Mouse (Mus musculus) forebrain, embryonic 14.5 days (tissue): ENCODE measurements around the gene Mapk1. TPM values are rescaled to one million over a fixed set of nuclear protein-coding genes. Genes with fewer than 3 reads are reported as not detected.
A peak's percentile ranks its signal among the peaks of the same experiment; 100 is the strongest.
"Not testable (repeated sequence)": the region's sequence is repeated elsewhere in the genome, so short reads cannot be mapped to it uniquely, and the experiment has no call there.

Experiments used
- ATAC-seq: fragments of 200-750 bp; cut with Nextera tagmentation; 2 replicates; pipeline ENCODE4 v1.8.0; 2017; ENCODE audit warnings: mild to moderate bottlenecking, moderate library complexity
- DNase-seq: peaks from one replicate; pipeline ENCODE4 v3.0.0-alpha.2; 2015; ENCODE audit warnings: low spot score
- H3K27ac ChIP-seq: fragments of 300-500 bp; sonication (generic); 2 replicates; pipeline ENCODE4 v1.5.1; 2014; ENCODE audit warnings: low read depth, mild to moderate bottlenecking, control low read depth, low read length, moderate library complexity
- H3K27me3 ChIP-seq: fragments of 300-500 bp; sonication (generic); replicated peaks from 2 replicates; pipeline ENCODE4 v1.6.1; 2014; ENCODE audit warnings: low read length, control low read depth, mixed read lengths; ENCODE audit not compliant: control insufficient read depth, insufficient read depth
- H3K36me3 ChIP-seq: fragments of 300-500 bp; sonication (generic); 2 replicates; pipeline ENCODE4 v1.6.1; 2014; ENCODE audit warnings: low read length, control low read depth; ENCODE audit not compliant: control insufficient read depth, insufficient read depth
- H3K4me1 ChIP-seq: fragments of 300-500 bp; sonication (generic); 2 replicates; pipeline ENCODE4 v1.6.1; 2014; ENCODE audit warnings: antibody characterized with exemption, low read length, control low read depth; ENCODE audit not compliant: control insufficient read depth, insufficient read depth
- H3K4me2 ChIP-seq: fragments of 300-500 bp; sonication (generic); 2 replicates; pipeline ENCODE4 v1.6.1; 2014; ENCODE audit warnings: mild to moderate bottlenecking, control low read depth, low read length
- H3K4me3 ChIP-seq: fragments of 300-500 bp; sonication (generic); 2 replicates; pipeline ENCODE4 v1.5.1; 2014; ENCODE audit warnings: low read depth, low read length, control low read depth
- H3K9ac ChIP-seq: fragments of 300-500 bp; sonication (generic); 2 replicates; pipeline ENCODE4 v1.6.1; 2014; ENCODE audit warnings: mild to moderate bottlenecking, low read length, control low read depth, moderate library complexity
- H3K9me3 ChIP-seq: fragments of 300-500 bp; sonication (generic); replicated peaks from 2 replicates; pipeline ENCODE4 v1.6.1; 2016; ENCODE audit warnings: low read length, control low read depth, mixed read lengths; ENCODE audit not compliant: control insufficient read depth
- WGBS: fragments of 180-500 bp; shearing (Covaris S2); extraction: QIAGEN DNeasy Blood & Tissue Kit; methylation state at CpG from one replicate; pipeline ENCODE4 v1.1.7; 2014; 5-methylcytosine and 5-hydroxymethylcytosine counted together
- polyA plus RNA-seq: library from polyadenylated mRNA; unstranded; fragments of >200 nt; fragmentation: Nextera tagmentation; extraction: Ambion mirVana; gene quantifications from 2 replicates; pipeline ENCODE4 v1.2.1, GENCODE M21; 2014

Gene Mapk1
- polyA plus RNA-seq, 1 experiment from 2014 or later, result 217 TPM

DNA sequence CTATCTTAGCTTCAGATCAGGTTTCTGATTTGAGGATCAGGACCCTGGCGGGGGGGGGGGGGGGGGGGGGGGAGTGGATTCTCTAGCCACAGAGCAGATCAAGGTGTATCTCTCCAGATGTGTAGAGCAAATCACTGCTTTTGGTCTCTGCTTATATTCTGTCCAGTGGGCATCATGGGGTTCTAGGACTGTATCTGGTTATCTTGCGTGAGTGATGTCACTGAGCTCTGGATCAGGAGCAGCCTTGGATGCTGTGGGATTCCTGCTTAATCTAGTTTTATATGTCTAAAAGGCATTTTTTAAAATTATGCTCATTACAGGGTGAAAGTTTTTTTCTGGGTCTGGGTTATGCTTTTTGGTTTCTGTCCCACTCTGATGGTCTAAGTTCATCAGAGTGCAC lies 546 bp upstream of the Mapk1 start:
- Histone ChIP-seq H3K27ac (no peak overlapping the region), H3K27me3 (no peaks in the 10 kb centered on the region), H3K9ac (peak overlapping the region; percentile 97), H3K36me3 (no peaks in the 10 kb centered on the region), H3K4me3 (peak overlapping the region; percentile 99), H3K9me3 (no peaks in the 10 kb centered on the region), H3K4me2 (peak overlapping the region; percentile 68), H3K4me1 (peaks cover 15% of the 10 kb centered on the region)
- peak; percentile 41 for ATAC-seq
- DNase-seq, result no peak
- 47% methylated on average over 2 of the region's 2 CpGs for WGBS

GRCm38 (mm10) chr16:16983534-16984422 lies 596 bp downstream of the Mapk1 start:
- Histone ChIP-seq H3K4me1 (peaks cover 15% of the 10 kb centered on the region), H3K36me3 (0 out of 2 replicates have a peak, but pooled peaks cover 4% of the 10 kb centered on the region), H3K9ac (peak overlapping the region; percentile 97), H3K27ac (peak overlapping the region; percentile 93), H3K4me2 (peak overlapping the region; percentile 70), H3K9me3 (no peaks in the 10 kb centered on the region), H3K4me3 (peak overlapping the region; percentile 99), H3K27me3 (no peaks in the 10 kb centered on the region)
- under 1% methylated on average over 71 of the region's 75 CpGs for WGBS
- DNase-seq (peak; percentile 74), ATAC-seq (peak; percentile 78)

- Histone ChIP-seq H3K4me3 (peak overlapping the region; percentile 99), H3K4me2 (peak overlapping the region; percentile 70), H3K9me3 (no peaks in the 10 kb centered on the region), H3K36me3 (peaks cover 10% of the 10 kb centered on the region; the same call in 1 of the 2 replicates), H3K27me3 (no peaks in the 10 kb centered on the region), H3K27ac (no peak overlapping the region), H3K9ac (peak overlapping the region; percentile 97), H3K4me1 (peaks cover 15% of the 10 kb centered on the region)
- WGBS, result 23% methylated on average over 9 of the region's 9 CpGs
- no peak for DNase-seq
- no peak for ATAC-seq
Observed at GRCm38 (mm10) chr16:16984423-16984941, 1.3 kb downstream of the Mapk1 start.

GRCm38 (mm10) chr16:16987248-16987647 lies 4.1 kb downstream of the Mapk1 start:
- ATAC-seq, result no peak
- no peak overlapping the region for H3K4me2 ChIP-seq
- H3K4me1 ChIP-seq, result peaks cover 15% of the 10 kb centered on the region
- H3K4me3 ChIP-seq, result no peak overlapping the region
- 90% methylated on average over 2 of the region's 2 CpGs for WGBS
- DNase-seq, result no peak
- H3K9ac ChIP-seq, result no peak overlapping the region
- H3K27ac ChIP-seq, result no peak overlapping the region
- peaks cover 10% of the 10 kb centered on the region; the same call in 1 of the 2 replicates for H3K36me3 ChIP-seq
- no peaks in the 10 kb centered on the region for H3K27me3 ChIP-seq
- H3K9me3 ChIP-seq, result no peaks in the 10 kb centered on the region

DNA sequence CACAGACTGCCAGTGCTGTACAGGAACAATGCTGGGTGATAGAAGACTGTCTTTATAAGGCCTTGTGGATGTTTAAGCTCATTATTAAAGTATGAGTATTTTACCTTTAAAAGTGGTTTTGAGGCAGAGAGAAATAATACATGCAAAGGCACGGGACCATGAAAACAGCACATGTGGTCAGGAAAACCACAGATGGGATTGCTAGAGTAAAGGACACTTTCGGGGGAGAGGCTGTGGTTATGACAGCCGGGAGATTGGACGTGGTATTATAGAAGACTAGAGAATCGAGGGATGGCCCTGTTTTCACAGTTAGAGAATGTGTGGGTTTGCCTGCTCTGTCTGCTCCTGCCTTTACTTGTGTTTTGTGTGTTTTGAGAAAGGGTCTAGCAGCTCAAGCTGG lies 5.7 kb downstream of the Mapk1 start:
- WGBS, result 95% methylated on average over 5 of the region's 5 CpGs
- no peak overlapping the region for H3K4me2 ChIP-seq
- no peak overlapping the region for H3K9ac ChIP-seq
- H3K9me3 ChIP-seq, result no peaks in the 10 kb centered on the region
- no peak overlapping the region for H3K4me3 ChIP-seq
- H3K36me3 ChIP-seq, result peaks cover 10% of the 10 kb centered on the region; the same call in 1 of the 2 replicates
- DNase-seq, result no peak
- no peak overlapping the region for H3K27ac ChIP-seq
- H3K27me3 ChIP-seq, result no peaks in the 10 kb centered on the region
- H3K4me1 ChIP-seq, result peaks cover 15% of the 10 kb centered on the region
- ATAC-seq, result no peak

DNA sequence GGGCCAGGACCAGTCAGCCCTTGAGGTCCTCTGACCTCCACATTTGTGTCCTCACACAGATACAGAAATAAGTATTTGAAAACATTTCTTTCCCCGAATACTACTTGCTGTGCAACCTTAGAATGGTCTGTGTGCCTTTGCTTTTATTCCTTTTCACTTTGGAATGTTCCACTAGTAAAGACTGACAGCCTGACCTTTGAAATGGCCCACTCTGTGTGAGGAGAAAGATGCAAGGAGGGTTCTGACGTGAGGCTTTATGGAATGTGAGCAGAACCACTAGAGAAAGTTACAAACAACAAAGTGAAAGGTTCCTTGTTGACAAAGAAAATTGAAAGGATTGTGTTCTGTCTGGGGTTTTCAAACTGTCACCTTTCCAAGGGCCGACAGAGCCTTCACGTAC lies 6.8 kb downstream of the Mapk1 start:
- Histone ChIP-seq H3K27ac (no peak overlapping the region), H3K4me3 (no peak overlapping the region), H3K4me2 (no peak overlapping the region), H3K36me3 (peaks cover 10% of the 10 kb centered on the region; the same call in 1 of the 2 replicates), H3K27me3 (no peaks in the 10 kb centered on the region), H3K4me1 (peaks cover 10% of the 10 kb centered on the region), H3K9me3 (no peaks in the 10 kb centered on the region), H3K9ac (no peak overlapping the region)
- DNase-seq (no peak), ATAC-seq (no peak)
- WGBS, result 79% methylated on average over 4 of the region's 4 CpGs

DNA sequence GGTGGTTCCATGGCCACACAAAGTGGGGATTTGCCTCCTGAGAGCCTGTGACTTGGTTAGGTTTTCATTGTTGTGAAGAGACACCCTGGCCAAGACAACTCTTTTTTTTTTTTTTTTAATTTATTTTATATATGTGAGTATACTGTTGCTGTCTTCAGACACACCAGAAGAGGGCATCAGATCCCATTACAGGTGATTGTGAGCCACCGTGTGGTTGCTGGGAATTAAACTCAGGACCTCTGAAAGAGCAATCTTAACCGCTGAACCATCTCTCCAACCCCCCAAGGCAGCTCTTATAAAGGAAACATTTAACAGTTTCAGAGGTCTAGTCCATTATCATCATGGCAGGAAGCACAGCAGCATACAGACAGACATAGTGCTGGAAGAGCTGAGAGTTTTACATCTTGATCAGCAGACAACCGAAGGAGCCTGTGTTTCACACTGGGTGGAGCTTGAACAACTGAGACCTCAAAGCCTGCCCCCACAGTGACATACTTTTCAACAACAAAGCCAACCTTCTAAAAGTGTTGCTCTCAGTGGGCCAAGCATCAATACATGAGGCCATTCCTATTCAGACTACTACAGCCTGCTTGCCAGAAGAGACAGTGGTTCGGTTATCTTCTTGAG lies 11.4 kb downstream of the Mapk1 start:
- no peak for ATAC-seq
- Histone ChIP-seq H3K4me2 (no peak overlapping the region), H3K9me3 (no peaks in the 10 kb centered on the region), H3K9ac (no peak overlapping the region), H3K36me3 (no peaks in the 10 kb centered on the region), H3K27me3 (no peaks in the 10 kb centered on the region), H3K27ac (no peak overlapping the region), H3K4me3 (no peak overlapping the region), H3K4me1 (no peaks in the 10 kb centered on the region)
- DNase-seq, result no peak
- WGBS, result 88% methylated on average over 4 of the region's 4 CpGs

DNA sequence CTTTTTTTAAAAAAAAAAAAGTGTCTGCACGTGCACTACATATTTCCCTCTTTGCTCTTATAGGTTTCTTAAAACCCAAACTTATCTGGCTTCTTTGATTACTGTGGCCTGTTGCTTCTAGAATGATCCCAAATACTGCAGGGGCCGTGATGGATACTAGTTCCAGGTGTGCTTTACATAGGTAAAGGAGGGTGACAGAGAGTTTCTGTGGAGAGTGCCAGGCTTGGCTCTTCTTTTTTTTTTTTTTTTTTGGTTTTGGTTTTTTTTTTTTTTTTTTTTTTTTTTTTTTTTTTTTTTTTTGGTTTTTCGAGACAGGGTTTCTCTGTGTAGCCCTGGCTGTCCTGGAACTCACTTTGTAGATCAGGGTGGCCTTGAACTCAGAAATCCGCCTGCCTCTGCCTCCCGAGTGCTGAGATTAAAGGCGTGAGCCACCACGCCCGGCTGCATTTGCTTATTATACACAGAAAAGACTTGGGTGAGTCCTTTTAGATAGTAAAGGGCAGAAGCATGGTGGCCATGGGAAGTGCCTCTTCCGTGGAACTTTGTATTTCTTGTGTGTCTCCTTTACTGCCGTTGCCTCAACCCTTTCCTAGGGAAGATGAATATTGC lies 13.0 kb downstream of the Mapk1 start:
- ATAC-seq, result not testable (repeated sequence)
- 90% methylated on average over 10 of the region's 10 CpGs for WGBS

More for the DNA sequence above, 13.0 kb downstream of the Mapk1 start:
- not testable (repeated sequence) for H3K9me3 ChIP-seq, H3K4me2 ChIP-seq, H3K9ac ChIP-seq, DNase-seq, H3K36me3 ChIP-seq, H3K4me1 ChIP-seq, H3K27ac ChIP-seq, H3K4me3 ChIP-seq, H3K27me3 ChIP-seq
